Mouse (Mus musculus) 3134 (cell line): ENCODE results near the gene Scrn1.
A peak's percentile ranks its signal among the peaks of the same experiment; 100 is the strongest.

ENCODE experiments used
- DNase-seq: peaks from one replicate; pipeline ENCODE4 v3.0.0-alpha.2; 2011; ENCODE audit warnings: low spot score; ENCODE audit not compliant: insufficient read length; ENCODE audit errors: extremely low read depth

Gene Scrn1

DNA sequence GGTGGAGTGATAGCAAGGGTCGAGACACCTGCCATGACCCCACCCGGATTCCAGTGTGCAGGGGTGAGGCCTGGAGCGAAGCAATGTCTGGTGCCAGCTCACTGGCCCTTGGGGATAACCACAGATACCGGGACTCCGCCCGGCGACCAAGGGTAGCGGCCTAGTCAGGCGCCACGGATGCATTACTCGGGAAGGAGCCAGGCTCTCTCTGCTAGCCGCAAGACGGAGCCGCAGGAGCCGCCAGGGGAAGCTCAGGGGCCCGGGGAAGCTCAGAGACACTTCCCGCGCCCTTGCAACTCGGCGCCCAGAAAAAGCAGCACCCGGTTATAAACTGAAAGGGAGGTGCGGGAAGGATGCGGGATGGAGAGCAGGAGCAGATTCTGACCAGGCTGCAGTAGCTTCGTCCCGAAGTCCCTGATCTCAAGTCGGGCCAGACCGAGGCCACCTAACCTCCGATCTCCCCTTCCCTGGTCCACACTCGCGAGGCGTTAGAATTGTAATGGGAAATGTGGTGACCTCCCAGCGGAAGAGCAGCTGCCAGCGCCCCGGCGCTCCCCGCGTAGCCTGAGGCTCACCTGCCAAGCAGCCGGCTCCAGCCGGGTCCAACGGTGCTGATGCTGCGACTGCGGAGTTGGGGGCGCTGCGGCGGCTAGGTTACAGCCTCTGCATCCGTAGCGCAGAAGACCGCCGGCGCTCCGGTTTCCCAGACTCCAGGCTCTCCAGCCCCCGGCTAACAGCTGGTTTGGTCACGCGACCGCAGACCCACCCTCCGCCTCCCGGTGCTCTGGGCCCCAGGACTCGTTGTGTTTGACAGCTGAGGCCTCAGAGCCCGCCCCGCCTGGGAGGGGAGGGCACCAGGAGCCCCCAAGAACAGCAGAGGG, at the start of gene Scrn1:
Gene Scrn1, minus strand, starts transcription at position 825 of the 881 bp plus-strand sequence.
- DNase-seq = no peak

- no peak for DNase-seq
Measured at GRCm38 (mm10) chr6:54606241-54606640, 40.0 kb upstream of the Scrn1 start.

DNA sequence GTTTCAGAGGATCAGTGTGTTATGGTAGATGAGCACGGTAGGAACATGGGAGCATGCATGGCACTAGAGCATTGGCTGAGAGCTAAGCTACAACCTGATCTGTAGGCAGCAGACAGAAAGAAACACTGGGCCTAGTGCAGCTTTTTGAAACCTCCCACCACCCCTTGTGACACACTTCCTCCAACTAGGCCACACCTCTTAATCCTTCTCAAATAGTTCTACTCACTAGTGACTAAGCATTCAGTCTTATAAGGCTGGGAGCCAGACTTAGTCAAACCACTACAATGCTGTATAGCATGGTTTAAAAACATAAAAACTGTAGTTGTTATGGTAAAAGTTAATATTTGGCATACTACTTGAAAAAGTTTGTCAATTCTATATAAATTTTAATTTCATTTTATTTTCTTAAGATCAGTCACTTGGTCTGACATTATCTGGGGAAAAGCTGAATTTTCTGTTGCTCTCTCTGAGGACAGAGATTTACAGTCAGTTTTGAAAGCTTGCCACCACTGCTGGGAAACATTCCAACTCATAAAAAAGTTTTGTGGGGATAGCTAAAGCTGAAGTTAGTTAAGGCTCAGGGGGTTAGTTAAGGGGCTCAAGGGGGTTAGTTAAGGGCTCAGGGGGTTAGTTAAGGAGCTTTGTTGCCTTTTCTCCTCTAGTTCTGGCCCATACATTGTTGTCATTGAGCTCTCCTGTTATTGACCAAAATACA, 37.9 kb upstream of the Scrn1 start:
- no peak for DNase-seq

- no peak for DNase-seq
Measured at GRCm38 (mm10) chr6:54602891-54603290, 36.6 kb upstream of the Scrn1 start.

GRCm38 (mm10) chr6:54600681-54601347, 34.5 kb upstream of the Scrn1 start:
- DNase-seq = no peak

DNA sequence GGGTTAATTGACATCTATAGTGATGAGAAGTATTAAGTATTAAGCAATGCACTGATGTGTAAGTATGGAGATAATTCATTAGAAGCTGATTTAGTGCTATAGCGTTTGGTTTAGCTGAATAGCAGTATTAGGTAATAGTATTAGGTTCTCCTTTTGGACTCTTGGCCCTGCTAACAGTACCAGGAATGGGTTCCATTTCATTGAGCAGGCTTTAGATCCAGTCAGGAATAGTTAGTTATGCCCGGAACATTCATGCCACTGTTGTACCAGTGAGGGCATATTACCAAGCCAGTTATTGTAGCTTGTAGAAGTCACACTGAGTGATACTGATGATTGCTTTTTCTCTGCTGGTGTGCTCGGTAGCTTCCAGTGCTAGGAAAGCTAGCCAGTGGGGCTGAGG, 31.4 kb upstream of the Scrn1 start:
- DNase-seq = no peak

GRCm38 (mm10) chr6:54597208-54597607, 30.9 kb upstream of the Scrn1 start, which contains the start of gene Fkbp14:
Gene Fkbp14 (minus strand): TSS chr6:54597308.
- DNase-seq = no peak

DNA sequence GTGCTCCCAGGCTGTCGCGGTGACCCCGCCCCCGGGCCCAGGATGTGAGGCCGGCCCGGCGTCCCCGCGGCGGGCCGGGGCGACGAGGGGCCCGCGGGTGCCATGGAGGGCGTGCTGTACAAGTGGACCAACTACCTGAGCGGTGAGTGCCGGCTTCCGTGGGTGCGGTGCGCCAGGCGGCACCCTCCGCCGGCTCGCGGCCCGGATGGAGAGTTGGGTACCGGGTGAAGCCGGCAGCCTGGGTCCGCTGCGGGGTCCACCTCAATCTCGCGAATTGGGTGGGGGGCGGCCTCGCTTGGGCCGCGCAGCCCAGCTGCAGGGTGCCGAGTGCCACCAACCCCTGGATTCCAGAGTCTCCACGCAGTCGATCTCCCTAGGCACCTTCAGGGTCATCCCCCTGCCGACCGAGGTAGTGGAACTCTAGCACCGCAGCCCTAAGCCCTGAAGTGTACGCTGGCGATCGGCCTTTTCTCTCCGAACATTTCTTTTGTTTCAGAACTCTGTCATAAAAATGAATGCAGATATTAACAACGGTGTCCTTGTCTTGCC, 29.1 kb upstream of the Scrn1 start:
- DNase-seq = no peak

GRCm38 (mm10) chr6:54594469-54595329, 28.4 kb upstream of the Scrn1 start, which contains the start of gene Plekha8:
Gene Plekha8 (plus strand): TSS chr6:54595111.
- peak; percentile 89 for DNase-seq

GRCm38 (mm10) chr6:54593766-54594468, 27.6 kb upstream of the Scrn1 start:
- DNase-seq = no peak

- peak; percentile 83 for DNase-seq
Measured at GRCm38 (mm10) chr6:54592938-54593535, 26.7 kb upstream of the Scrn1 start.

- DNase-seq = no peak
Measured at GRCm38 (mm10) chr6:54591778-54592177, 25.5 kb upstream of the Scrn1 start.

DNA sequence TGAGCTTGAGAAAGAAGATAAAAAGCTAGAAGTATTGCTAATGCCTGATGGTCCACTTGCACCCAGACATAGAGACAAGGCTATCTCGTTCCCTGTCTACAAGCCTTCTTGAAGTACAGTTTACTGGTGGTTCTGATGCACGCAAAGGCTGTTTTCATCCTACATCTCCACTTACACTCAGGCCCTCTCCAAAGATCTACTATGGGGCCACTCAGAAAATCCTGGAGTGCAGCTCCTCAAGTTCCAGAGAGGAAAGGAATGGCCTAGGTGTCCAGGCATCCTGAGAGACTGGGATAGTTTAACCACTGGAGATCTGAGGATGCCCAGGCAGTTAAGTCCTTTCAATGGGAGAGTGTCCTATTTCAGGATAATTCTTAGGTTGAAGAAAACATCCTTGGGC, 24.4 kb upstream of the Scrn1 start:
- no peak for DNase-seq

GRCm38 (mm10) chr6:54588212-54588611, 21.9 kb upstream of the Scrn1 start:
- DNase-seq = no peak

DNA sequence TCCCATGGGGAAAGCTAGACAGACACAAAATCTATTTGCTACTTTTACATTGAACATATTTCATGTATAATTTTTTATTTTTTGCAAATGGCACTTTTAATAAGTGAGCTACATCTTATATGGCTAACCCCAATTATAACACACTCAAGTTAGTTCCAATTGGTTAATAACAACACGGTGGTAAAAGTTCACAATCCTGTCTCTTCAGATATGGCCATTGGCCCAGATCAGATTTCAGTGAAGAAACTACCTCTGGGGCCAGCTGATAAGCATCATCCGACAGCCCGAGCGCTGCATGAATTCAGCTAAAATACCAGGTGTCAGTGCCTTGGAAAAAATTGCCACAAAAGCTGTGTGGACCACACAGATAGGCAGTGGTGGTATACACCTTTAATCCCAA, 21.4 kb upstream of the Scrn1 start:
- DNase-seq = no peak

GRCm38 (mm10) chr6:54586911-54587310, 20.6 kb upstream of the Scrn1 start:
- no peak for DNase-seq

DNA sequence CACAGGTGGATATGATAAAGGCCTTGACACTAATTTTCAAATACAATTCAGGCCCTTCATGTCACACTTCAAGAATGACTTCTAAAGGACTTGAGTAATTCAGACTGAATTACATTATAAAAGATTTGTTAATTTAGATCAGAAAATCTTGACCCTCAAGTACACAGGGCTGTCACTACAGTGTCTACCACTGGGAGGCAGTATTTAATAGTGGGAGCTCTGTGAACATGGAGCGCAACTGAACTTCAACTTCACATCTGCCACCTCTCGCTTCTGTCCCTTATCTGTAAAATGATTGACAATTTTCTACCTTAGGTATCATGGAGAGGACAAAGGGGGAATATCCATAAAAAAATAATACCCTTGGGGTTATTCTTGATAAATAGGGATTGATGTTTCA, 19.9 kb upstream of the Scrn1 start:
- DNase-seq = no peak

DNA sequence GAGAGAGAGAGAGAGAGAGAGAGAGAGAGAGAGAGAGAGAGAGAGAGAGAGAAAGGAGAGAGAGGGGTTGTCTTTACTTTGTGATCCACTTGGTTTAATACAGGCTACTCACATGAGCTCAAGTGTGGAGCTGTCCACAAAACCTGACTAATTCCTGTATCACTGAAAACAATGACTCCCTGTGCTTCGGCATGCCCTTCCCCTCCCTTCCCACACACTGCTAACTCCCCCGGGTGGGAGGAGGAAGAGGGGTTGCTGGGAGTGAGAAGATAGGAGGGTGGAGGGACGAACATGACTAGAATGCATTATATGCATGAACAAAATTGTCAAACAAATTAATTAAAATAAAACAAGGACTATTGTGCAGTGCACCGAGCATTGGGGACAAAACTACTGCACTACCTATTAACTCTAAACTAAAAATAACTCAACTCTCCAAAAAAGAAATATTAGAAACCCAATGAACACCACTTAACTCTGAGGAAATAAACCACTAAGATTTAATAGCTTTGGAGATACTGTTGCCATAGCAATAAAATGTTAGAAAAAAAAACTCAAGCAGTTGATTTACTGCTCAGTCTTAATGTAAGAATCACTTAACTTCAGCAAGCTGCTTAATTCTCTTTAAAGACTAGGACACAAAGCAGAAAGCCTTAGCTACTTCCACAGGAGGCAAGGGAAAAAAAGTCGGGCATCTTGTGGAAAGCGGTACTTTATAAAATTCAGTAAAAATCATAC, 7.1 kb upstream of the Scrn1 start:
- DNase-seq = no peak
